Mouse (Mus musculus) urinary bladder, postnatal 0 days (tissue): ENCODE results near the gene Nudt12. TPM values are rescaled to one million over a fixed set of nuclear protein-coding genes. Genes with fewer than 3 reads are reported as not detected.

Experiments used
- polyA plus RNA-seq: library from polyadenylated mRNA; unstranded; fragments of >200 nt; fragmentation: Nextera tagmentation; extraction: Ambion mirVana; gene quantifications from 2 replicates; pipeline ENCODE4 v1.2.1, GENCODE M21; 2015

The Nudt12 gene
- 1.5 and 1.7 TPM in 2 replicates for polyA plus RNA-seq

DNA sequence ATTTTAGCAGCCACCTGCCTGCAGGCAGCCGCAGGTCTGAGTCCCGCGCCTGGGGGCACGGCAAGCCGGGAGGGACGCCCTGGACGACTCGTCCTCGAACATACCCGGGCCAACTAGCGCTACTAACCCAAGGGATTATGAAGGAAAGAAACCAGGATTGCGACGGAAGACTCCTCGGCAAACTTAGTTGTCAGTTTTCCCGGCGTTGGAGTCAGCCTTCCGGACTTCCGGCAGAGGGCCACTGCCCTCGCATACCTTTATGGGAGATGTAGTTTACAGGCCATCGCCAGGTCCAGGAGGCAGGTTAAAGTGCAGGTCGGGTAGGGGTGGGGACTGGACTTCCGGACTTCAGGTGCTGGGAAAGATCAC is at the start of gene Nudt12:
Nudt12 (minus strand) TSS at position 282 of the 369 bp plus-strand sequence.

DNA sequence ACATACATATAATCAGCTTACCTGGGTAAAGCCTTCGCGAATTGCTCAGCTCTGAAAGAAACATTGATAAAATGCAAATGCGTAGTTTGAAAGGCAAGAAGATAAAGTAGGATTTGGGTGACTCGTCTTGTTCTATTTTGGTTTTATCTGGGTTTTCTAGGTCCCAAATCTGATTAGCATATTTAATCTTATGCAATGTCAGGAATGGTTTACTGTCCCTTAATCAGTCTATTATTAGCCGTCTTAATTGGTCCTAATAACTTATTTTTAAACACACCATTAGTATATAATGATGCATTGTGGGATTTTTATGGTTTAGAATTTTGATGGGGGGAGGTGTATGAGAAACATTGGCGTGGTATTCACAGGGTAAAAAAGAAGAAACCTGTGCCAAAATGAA is 21.9 kb downstream of the Nudt12 start, which contains the start of gene Pdzph1:
Pdzph1 (minus strand) TSS at position 101 of the 400 bp plus-strand sequence.

Other genes with a start within 250 kb of the Nudt12 start
- not detected in 2 replicates for gene Pdzph1, start 22.0 kb downstream of the Nudt12 start, polyA plus RNA-seq